Mouse (Mus musculus) intestine, embryonic 14.5 days (tissue): ENCODE data around the gene Pnkd. TPM values are rescaled to one million over a fixed set of nuclear protein-coding genes. Genes with fewer than 3 reads are reported as not detected.

ENCODE experiments used
- ATAC-seq: fragments of 200-750 bp; cut with Nextera tagmentation; replicated peaks from 2 replicates; pipeline ENCODE4 v1.8.0; 2017; ENCODE audit warnings: low read depth, moderate number of reproducible peaks, moderate TSS enrichment, moderate library complexity; ENCODE audit not compliant: low FRiP score, low TSS enrichment
- DNase-seq: peaks from one replicate; pipeline ENCODE4 v3.0.0-alpha.2; 2018; ENCODE audit warnings: low spot score
- H3K27ac ChIP-seq: fragments of 300-500 bp; sonication (generic); 2 replicates; pipeline ENCODE4 v1.5.1; 2014; ENCODE audit warnings: low read depth, mild to moderate bottlenecking, control low read depth
- H3K27me3 ChIP-seq: fragments of 300-500 bp; sonication (generic); replicated peaks from 2 replicates; pipeline ENCODE4 v1.6.1; 2014; ENCODE audit warnings: low read length, control low read depth; ENCODE audit not compliant: control insufficient read depth, insufficient read depth
- H3K36me3 ChIP-seq: fragments of 300-500 bp; sonication (generic); 2 replicates; pipeline ENCODE4 v1.6.1; 2014; ENCODE audit warnings: low read length, control low read depth; ENCODE audit not compliant: control insufficient read depth, insufficient read depth
- H3K4me1 ChIP-seq: fragments of 300-500 bp; sonication (generic); replicated peaks from 2 replicates; pipeline ENCODE4 v1.6.1; 2014; ENCODE audit warnings: low read length, control low read depth, mixed read lengths; ENCODE audit not compliant: control insufficient read depth, insufficient read depth
- H3K4me2 ChIP-seq: fragments of 300-500 bp; sonication (generic); 2 replicates; pipeline ENCODE4 v1.6.1; 2014; ENCODE audit warnings: low read length
- H3K4me3 ChIP-seq: fragments of 300-500 bp; sonication (generic); 2 replicates; pipeline ENCODE4 v1.5.1; 2014; ENCODE audit warnings: low read depth, low read length, control low read depth, mixed read lengths
- H3K9ac ChIP-seq: fragments of 300-500 bp; sonication (generic); 2 replicates; pipeline ENCODE4 v1.6.1; 2014; ENCODE audit warnings: mild to moderate bottlenecking, low read length
- H3K9me3 ChIP-seq: fragments of 300-500 bp; sonication (generic); 2 replicates; pipeline ENCODE4 v1.6.1; 2016; ENCODE audit warnings: low read length, control low read depth; ENCODE audit not compliant: control insufficient read depth
- WGBS: fragments of 180-500 bp; shearing (Covaris S2); extraction: QIAGEN DNeasy Blood & Tissue Kit; methylation state at CpG from one replicate; pipeline ENCODE4 v1.1.7; 2014; 5-methylcytosine and 5-hydroxymethylcytosine counted together
- polyA plus RNA-seq: library from polyadenylated mRNA; unstranded; fragments of >200 nt; fragmentation: Nextera tagmentation; extraction: Ambion mirVana; gene quantifications from 2 replicates; pipeline ENCODE4 v1.2.1, GENCODE M21; 2014

The Pnkd gene
- polyA plus RNA-seq, 1 experiment from 2014 or later, result 142 TPM

DNA sequence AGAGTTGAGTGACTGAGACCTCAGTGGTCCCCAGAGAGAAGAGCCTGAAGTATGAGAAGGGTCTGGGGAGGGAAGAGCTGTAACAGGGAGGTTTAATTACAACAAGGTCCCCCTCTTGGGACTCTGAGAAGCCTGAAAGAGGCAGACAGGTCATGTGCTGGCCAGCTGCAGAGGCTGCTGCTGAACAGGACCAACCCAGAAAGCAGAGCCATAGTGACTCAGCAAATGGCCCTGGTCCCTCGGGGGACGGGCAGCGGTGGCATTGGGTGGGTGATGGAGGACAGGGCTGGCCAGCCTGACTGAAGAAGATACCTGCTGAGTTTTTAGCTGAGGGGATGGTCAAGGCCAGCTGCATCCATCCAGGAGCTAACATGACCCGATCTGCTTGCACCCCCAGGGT, 91.7 kb downstream of the Pnkd start:
- Histone ChIP-seq H3K4me2 (no peak overlapping the region), H3K9ac (no peak overlapping the region), H3K27ac (no peak overlapping the region), H3K36me3 (no peaks in the 10 kb centered on the region), H3K4me1 (no peaks in the 10 kb centered on the region), H3K4me3 (no peak overlapping the region), H3K9me3 (no peaks in the 10 kb centered on the region), H3K27me3 (no peaks in the 10 kb centered on the region)
- DNase-seq, result no peak
- WGBS, result 82% methylated on average over 4 of the region's 4 CpGs
- ATAC-seq, result no peak

DNA sequence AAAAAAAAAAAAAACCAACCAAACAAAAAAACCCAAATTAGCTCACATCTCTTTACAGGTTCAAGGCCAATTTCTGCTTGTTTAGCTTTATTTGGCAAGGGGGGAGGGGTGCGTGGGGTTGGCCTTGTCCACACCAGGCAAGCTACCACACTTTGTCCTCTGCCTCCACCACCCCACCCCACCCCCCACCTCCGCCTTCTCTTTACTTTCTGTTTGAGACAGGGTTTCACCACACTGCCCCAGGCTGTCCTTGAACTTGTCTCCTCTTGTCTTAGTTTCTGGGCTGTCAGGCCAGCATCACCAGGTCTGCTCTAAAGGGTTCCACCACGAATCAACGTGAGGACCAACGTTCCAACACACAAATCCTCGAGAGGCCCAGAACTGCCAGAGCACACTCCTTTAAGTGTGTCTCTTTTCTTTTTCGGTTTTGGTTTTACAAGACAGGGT, 94.4 kb downstream of the Pnkd start:
- Histone ChIP-seq H3K27ac (no peak overlapping the region), H3K27me3 (no peaks in the 10 kb centered on the region), H3K4me3 (no peak overlapping the region), H3K9ac (no peak overlapping the region), H3K4me2 (no peak overlapping the region), H3K9me3 (no peaks in the 10 kb centered on the region), H3K36me3 (no peaks in the 10 kb centered on the region), H3K4me1 (no peaks in the 10 kb centered on the region)
- DNase-seq (no peak), ATAC-seq (no peak)
- WGBS, result 83% methylated on average over 7 of the region's 7 CpGs

DNA sequence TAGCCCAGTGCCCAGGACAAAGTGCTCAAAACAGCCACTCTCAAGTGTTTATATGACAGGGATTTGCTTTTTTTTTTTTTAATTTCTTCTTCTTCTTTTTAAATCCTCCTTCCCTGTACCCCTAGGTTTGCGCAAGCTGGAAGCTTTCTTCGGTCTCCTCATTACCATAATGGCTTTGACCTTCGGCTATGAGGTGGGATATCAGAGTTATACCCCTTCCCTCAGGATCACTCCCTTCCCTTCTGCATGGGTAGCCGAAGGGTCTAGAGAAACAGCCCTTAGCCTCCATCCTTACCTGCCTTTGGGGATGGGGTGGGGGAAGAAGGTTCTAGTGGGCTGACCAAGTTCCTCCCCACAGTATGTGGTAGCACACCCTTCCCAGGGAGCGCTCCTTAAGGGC, 95.8 kb downstream of the Pnkd start:
- Histone ChIP-seq H3K36me3 (no peaks in the 10 kb centered on the region), H3K4me1 (no peaks in the 10 kb centered on the region), H3K27ac (no peak overlapping the region), H3K27me3 (no peaks in the 10 kb centered on the region), H3K4me3 (no peak overlapping the region), H3K4me2 (no peak overlapping the region), H3K9me3 (no peaks in the 10 kb centered on the region), H3K9ac (no peak overlapping the region)
- DNase-seq (no peak), ATAC-seq (no peak)
- WGBS, result 86% methylated on average over 5 of the region's 5 CpGs

DNA sequence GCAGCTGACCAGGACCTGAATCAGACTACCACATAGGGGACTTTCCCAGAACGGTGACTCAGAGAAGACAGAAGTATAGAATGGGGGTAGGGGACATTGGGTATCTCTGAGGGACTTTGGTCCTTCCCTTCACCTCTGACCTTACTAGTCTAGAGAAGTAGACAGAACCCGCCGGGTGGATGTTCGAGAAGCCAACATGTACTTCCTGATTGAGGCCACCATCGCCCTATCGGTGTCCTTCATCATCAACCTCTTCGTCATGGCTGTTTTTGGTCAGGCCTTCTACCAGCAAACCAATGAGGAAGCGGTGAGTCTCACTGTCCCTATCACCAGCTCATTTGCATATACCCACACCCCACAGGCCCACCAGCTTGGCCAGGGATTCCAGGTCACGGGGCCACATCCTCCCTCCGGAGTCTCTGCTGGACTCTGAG, 96.9 kb downstream of the Pnkd start:
- Histone ChIP-seq H3K36me3 (no peaks in the 10 kb centered on the region), H3K4me3 (no peak overlapping the region), H3K9ac (no peak overlapping the region), H3K27ac (no peak overlapping the region), H3K27me3 (no peaks in the 10 kb centered on the region), H3K4me1 (no peaks in the 10 kb centered on the region), H3K9me3 (no peaks in the 10 kb centered on the region), H3K4me2 (no peak overlapping the region)
- WGBS, result 92% methylated on average over 10 of the region's 10 CpGs
- DNase-seq, result no peak
- no peak for ATAC-seq

DNA sequence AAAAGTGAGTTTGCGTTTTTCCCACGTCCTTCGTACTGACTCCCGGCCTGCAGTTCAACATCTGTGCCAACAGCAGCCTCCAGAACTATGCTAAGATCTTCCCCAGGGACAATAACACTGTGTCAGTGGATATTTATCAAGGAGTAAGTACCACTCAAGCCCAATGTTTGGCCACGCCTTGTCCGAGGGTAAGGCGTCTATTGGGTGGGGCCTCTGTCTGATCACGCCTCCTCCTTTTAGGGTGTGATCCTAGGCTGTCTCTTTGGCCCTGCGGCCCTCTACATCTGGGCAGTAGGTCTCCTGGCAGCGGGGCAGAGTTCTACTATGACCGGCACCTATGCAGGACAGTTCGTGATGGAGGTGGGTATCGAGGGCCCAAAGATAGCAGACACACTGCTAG, 98.7 kb downstream of the Pnkd start:
- Histone ChIP-seq H3K27me3 (no peaks in the 10 kb centered on the region), H3K9ac (no peak overlapping the region), H3K4me2 (no peak overlapping the region), H3K4me1 (0 out of 2 replicates have a peak, but pooled peaks cover 3% of the 10 kb centered on the region), H3K4me3 (no peak overlapping the region), H3K9me3 (no peaks in the 10 kb centered on the region), H3K36me3 (no peaks in the 10 kb centered on the region), H3K27ac (no peak overlapping the region)
- WGBS, result 78% methylated on average over 13 of the region's 13 CpGs
- DNase-seq (no peak), ATAC-seq (no peak)

- no peak overlapping the region for H3K27ac ChIP-seq
- no peak for ATAC-seq
- no peak overlapping the region for H3K4me2 ChIP-seq
- no peaks in the 10 kb centered on the region for H3K36me3 ChIP-seq
- DNase-seq, result no peak
- H3K4me3 ChIP-seq, result no peak overlapping the region
- WGBS, result 86% methylated on average over 8 of the region's 8 CpGs
- H3K9ac ChIP-seq, result no peak overlapping the region
- no peaks in the 10 kb centered on the region for H3K27me3 ChIP-seq
- no peaks in the 10 kb centered on the region for H3K9me3 ChIP-seq
- peaks cover 3% of the 10 kb centered on the region; the same call in 1 of the 2 replicates for H3K4me1 ChIP-seq
These were observed 99.8 kb downstream of the Pnkd start for GRCm38 (mm10) chr1:74384525-74384924.

DNA sequence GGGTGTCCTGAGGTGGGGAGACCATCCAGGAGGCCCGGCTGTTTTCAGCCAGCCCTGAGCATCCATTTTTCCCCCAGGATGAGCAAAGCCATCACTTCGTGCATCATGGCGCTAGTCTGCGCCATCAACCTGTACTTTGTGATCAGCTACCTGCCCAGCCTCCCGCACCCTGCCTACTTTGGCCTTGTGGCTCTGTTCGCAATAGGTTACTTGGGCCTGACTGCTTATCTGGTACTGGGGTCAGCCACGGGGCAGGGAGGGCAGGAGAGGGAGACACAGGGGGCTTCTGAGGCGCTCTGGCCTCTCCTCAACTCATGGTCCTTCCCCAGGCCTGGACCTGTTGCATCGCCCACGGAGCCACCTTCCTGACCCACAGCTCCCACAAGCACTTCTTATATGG, 100.3 kb downstream of the Pnkd start:
- no peak overlapping the region for H3K9ac ChIP-seq
- DNase-seq, result no peak
- H3K4me1 ChIP-seq, result peaks cover 9% of the 10 kb centered on the region
- no peak overlapping the region for H3K27ac ChIP-seq
- no peaks in the 10 kb centered on the region for H3K27me3 ChIP-seq
- 91% methylated on average over 10 of the region's 10 CpGs for WGBS
- H3K4me2 ChIP-seq, result no peak overlapping the region
- H3K36me3 ChIP-seq, result no peaks in the 10 kb centered on the region
- H3K9me3 ChIP-seq, result no peaks in the 10 kb centered on the region
- ATAC-seq, result no peak
- H3K4me3 ChIP-seq, result no peak overlapping the region

- no peak for ATAC-seq
- Histone ChIP-seq H3K4me2 (no peak overlapping the region), H3K27ac (no peak overlapping the region), H3K4me1 (peaks cover 12% of the 10 kb centered on the region), H3K9ac (no peak overlapping the region), H3K4me3 (no peak overlapping the region), H3K9me3 (no peaks in the 10 kb centered on the region), H3K27me3 (no peaks in the 10 kb centered on the region), H3K36me3 (no peaks in the 10 kb centered on the region)
- WGBS, result 87% methylated on average over 8 of the region's 8 CpGs
- no peak for DNase-seq
These were observed 100.8 kb downstream of the Pnkd start for GRCm38 (mm10) chr1:74385531-74385930.

DNA sequence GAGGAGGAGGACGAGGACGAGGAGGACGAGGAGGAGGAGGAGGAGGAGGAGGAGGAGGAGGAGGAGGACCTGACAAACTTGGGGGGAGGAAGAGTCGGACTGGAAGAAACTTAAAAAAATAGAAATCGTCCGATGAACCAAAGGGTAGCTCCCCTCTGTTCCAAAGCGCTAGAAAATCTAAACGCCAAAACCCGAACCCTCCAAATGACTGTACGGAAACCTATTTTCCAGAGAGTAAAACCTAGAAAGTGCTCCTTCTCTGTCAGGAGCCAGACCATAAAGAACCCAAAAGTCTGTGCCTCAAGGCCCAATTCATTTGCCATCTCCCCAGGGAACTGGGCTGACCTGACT, 101.6 kb downstream of the Pnkd start:
- 62% methylated on average over 7 of the region's 10 CpGs for WGBS
- peaks cover 17% of the 10 kb centered on the region for H3K4me1 ChIP-seq
- H3K9me3 ChIP-seq, result no peaks in the 10 kb centered on the region
- H3K27ac ChIP-seq, result peak overlapping the region; percentile 99
- peak overlapping the region; percentile 50 for H3K4me3 ChIP-seq
- no peaks in the 10 kb centered on the region for H3K27me3 ChIP-seq
- no peaks in the 10 kb centered on the region for H3K36me3 ChIP-seq
- H3K9ac ChIP-seq, result peak overlapping the region; percentile 52
- no peak for ATAC-seq
- DNase-seq, result no peak
- H3K4me2 ChIP-seq, result peak overlapping the region; percentile 54
